Mouse (Mus musculus): ENCODE data around the gene March4. TPM values are rescaled to one million over a fixed set of nuclear protein-coding genes. Genes with fewer than 3 reads are reported as not detected.

Gene March4
- polyA plus RNA-seq, 1 experiment from 2014 or later = 0.08 TPM

GRCm38 (mm10) chr1:72578351-72578750 is 41.6 kb upstream of the March4 start:
- Histone ChIP-seq H3K36me3 (ENCODE audit: control insufficient read depth, insufficient read depth, low read length) (no peaks in the 10 kb centered on the region), H3K9me3 (ENCODE audit: control insufficient read depth, low read length) (no peaks in the 10 kb centered on the region), H3K4me3 (ENCODE audit: low read depth, low read length) (no peak overlapping the region), H3K4me1 (replicated peaks; ENCODE audit: control insufficient read depth, insufficient read depth) (no peaks in the 10 kb centered on the region), H3K4me2 (replicated peaks; ENCODE audit: low read depth) (no peak overlapping the region), H3K27ac (replicated peaks) (no peak overlapping the region), H3K27me3 (ENCODE audit: control insufficient read depth, insufficient read depth, low read length) (no peaks in the 10 kb centered on the region), H3K9ac (ENCODE audit: low read length) (no peak overlapping the region)
- DNase-seq (ENCODE audit: low spot score) (no peak), ATAC-seq (ENCODE audit: low FRiP score, low TSS enrichment) (no peak)
- TF ChIP-seq CTCF (IDR thresholded peaks at IDR 0.05; ENCODE audit: low read depth) = no peak
- TF ChIP-seq EP300 (optimal IDR thresholded peaks at IDR 0.05) = no peak
- WGBS = 47% methylated on average over 15 of the region's 15 CpGs

- WGBS = 20% methylated on average over 12 of the region's 12 CpGs
Observed at GRCm38 (mm10) chr1:72577481-72577922, 40.8 kb upstream of the March4 start.

GRCm38 (mm10) chr1:72575121-72575520 is 38.4 kb upstream of the March4 start:
- no peaks in the 10 kb centered on the region for H3K27me3 ChIP-seq (ENCODE audit: control insufficient read depth, insufficient read depth, low read length)
- DNase-seq (ENCODE audit: low spot score) = no peak
- no peak overlapping the region for H3K4me2 ChIP-seq (replicated peaks; ENCODE audit: low read depth)
- 52% methylated on average over 4 of the region's 4 CpGs for WGBS
- H3K36me3 ChIP-seq (ENCODE audit: control insufficient read depth, insufficient read depth, low read length) = no peaks in the 10 kb centered on the region
- no peak overlapping the region for H3K27ac ChIP-seq (replicated peaks)
- peak; percentile 64 for TF ChIP-seq CTCF (IDR thresholded peaks at IDR 0.05; ENCODE audit: low read depth)
- TF ChIP-seq EP300 (optimal IDR thresholded peaks at IDR 0.05) = no peak
- no peaks in the 10 kb centered on the region for H3K9me3 ChIP-seq (ENCODE audit: control insufficient read depth, low read length)
- no peak overlapping the region for H3K4me3 ChIP-seq (ENCODE audit: low read depth, low read length)
- ATAC-seq (ENCODE audit: low FRiP score, low TSS enrichment) = no peak
- no peak overlapping the region for H3K9ac ChIP-seq (ENCODE audit: low read length)
- H3K4me1 ChIP-seq (replicated peaks; ENCODE audit: control insufficient read depth, insufficient read depth) = no peaks in the 10 kb centered on the region

More at GRCm38 (mm10) chr1:72577481-72577922, 40.8 kb upstream of the March4 start:
- TF ChIP-seq EP300 (optimal IDR thresholded peaks at IDR 0.05) (no peak), CTCF (IDR thresholded peaks at IDR 0.05; ENCODE audit: low read depth) (no peak)
- no peaks in the 10 kb centered on the region for H3K4me1 ChIP-seq (replicated peaks; ENCODE audit: control insufficient read depth, insufficient read depth)
- no peaks in the 10 kb centered on the region for H3K27me3 ChIP-seq (ENCODE audit: control insufficient read depth, insufficient read depth, low read length)
- no peak overlapping the region for H3K27ac ChIP-seq (replicated peaks)
- no peak overlapping the region for H3K9ac ChIP-seq (ENCODE audit: low read length)
- DNase-seq (ENCODE audit: low spot score) (no peak), ATAC-seq (ENCODE audit: low FRiP score, low TSS enrichment) (no peak)
- no peaks in the 10 kb centered on the region for H3K36me3 ChIP-seq (ENCODE audit: control insufficient read depth, insufficient read depth, low read length)
- H3K9me3 ChIP-seq (ENCODE audit: control insufficient read depth, low read length) = no peaks in the 10 kb centered on the region
- no peak overlapping the region for H3K4me3 ChIP-seq (ENCODE audit: low read depth, low read length)
- H3K4me2 ChIP-seq (replicated peaks; ENCODE audit: low read depth) = no peak overlapping the region

GRCm38 (mm10) chr1:72574608-72575007 is 37.9 kb upstream of the March4 start:
- Histone ChIP-seq H3K27me3 (ENCODE audit: control insufficient read depth, insufficient read depth, low read length) (no peaks in the 10 kb centered on the region), H3K36me3 (ENCODE audit: control insufficient read depth, insufficient read depth, low read length) (no peaks in the 10 kb centered on the region), H3K4me3 (ENCODE audit: low read depth, low read length) (no peak overlapping the region), H3K9me3 (ENCODE audit: control insufficient read depth, low read length) (no peaks in the 10 kb centered on the region), H3K27ac (replicated peaks) (no peak overlapping the region), H3K9ac (ENCODE audit: low read length) (no peak overlapping the region), H3K4me2 (replicated peaks; ENCODE audit: low read depth) (no peak overlapping the region), H3K4me1 (replicated peaks; ENCODE audit: control insufficient read depth, insufficient read depth) (no peaks in the 10 kb centered on the region)
- 32% methylated on average over 7 of the region's 7 CpGs for WGBS
- ATAC-seq (ENCODE audit: low FRiP score, low TSS enrichment) = no peak
- TF ChIP-seq EP300 (optimal IDR thresholded peaks at IDR 0.05) (no peak), CTCF (IDR thresholded peaks at IDR 0.05; ENCODE audit: low read depth) (no peak)
- no peak for DNase-seq (ENCODE audit: low spot score)

- H3K27me3 ChIP-seq (ENCODE audit: control insufficient read depth, insufficient read depth, low read length) = no peaks in the 10 kb centered on the region
- no peak overlapping the region for H3K9ac ChIP-seq (ENCODE audit: low read length)
- WGBS = 52% methylated on average over 7 of the region's 7 CpGs
- H3K36me3 ChIP-seq (ENCODE audit: control insufficient read depth, insufficient read depth, low read length) = no peaks in the 10 kb centered on the region
- no peak for ATAC-seq (ENCODE audit: low FRiP score, low TSS enrichment)
- H3K9me3 ChIP-seq (ENCODE audit: control insufficient read depth, low read length) = no peaks in the 10 kb centered on the region
- H3K4me3 ChIP-seq (ENCODE audit: low read depth, low read length) = no peak overlapping the region
- no peak overlapping the region for H3K4me2 ChIP-seq (replicated peaks; ENCODE audit: low read depth)
- no peak for DNase-seq (ENCODE audit: low spot score)
- TF ChIP-seq CTCF (IDR thresholded peaks at IDR 0.05; ENCODE audit: low read depth) = no peak
- no peak for TF ChIP-seq EP300 (optimal IDR thresholded peaks at IDR 0.05)
- H3K27ac ChIP-seq (replicated peaks) = no peak overlapping the region
- H3K4me1 ChIP-seq (replicated peaks; ENCODE audit: control insufficient read depth, insufficient read depth) = no peaks in the 10 kb centered on the region
Observed at GRCm38 (mm10) chr1:72574047-72574446, 37.3 kb upstream of the March4 start.

- Histone ChIP-seq H3K4me1 (replicated peaks; ENCODE audit: control insufficient read depth, insufficient read depth) (no peaks in the 10 kb centered on the region), H3K4me3 (ENCODE audit: low read depth, low read length) (no peak overlapping the region), H3K36me3 (ENCODE audit: control insufficient read depth, insufficient read depth, low read length) (no peaks in the 10 kb centered on the region), H3K27me3 (ENCODE audit: control insufficient read depth, insufficient read depth, low read length) (no peaks in the 10 kb centered on the region), H3K27ac (replicated peaks) (no peak overlapping the region), H3K9ac (ENCODE audit: low read length) (no peak overlapping the region), H3K4me2 (replicated peaks; ENCODE audit: low read depth) (no peak overlapping the region), H3K9me3 (ENCODE audit: control insufficient read depth, low read length) (no peaks in the 10 kb centered on the region)
- TF ChIP-seq EP300 (optimal IDR thresholded peaks at IDR 0.05) = no peak
- TF ChIP-seq CTCF (IDR thresholded peaks at IDR 0.05; ENCODE audit: low read depth) = no peak
- 86% methylated on average over 8 of the region's 8 CpGs for WGBS
- no peak for ATAC-seq (ENCODE audit: low FRiP score, low TSS enrichment)
- no peak for DNase-seq (ENCODE audit: low spot score)
Observed at GRCm38 (mm10) chr1:72568725-72569124, 32.0 kb upstream of the March4 start.
